Mouse (Mus musculus) ES-E14 (cell line): Measurements from ENCODE around the gene Gpr31b.
"Not testable (repeated sequence)": the region's sequence is repeated elsewhere in the genome, so short reads cannot be mapped to it uniquely, and the experiment has no call there.

ENCODE experiments used
- HCFC1 ChIP-seq: IDR thresholded peaks from 2 replicates; pipeline ENCODE4 v1.6.1; 2012; ENCODE audit warnings: low read length, inconsistent platforms, borderline replicate concordance; ENCODE audit not compliant: insufficient read depth
- ZNF384 ChIP-seq: IDR thresholded peaks from 2 replicates; pipeline ENCODE4 v1.6.1; 2012; ENCODE audit warnings: low read depth, low read length, inconsistent platforms

GRCm38 (mm10) chr17:13092960-13093359 lies 40.9 kb upstream of the Gpr31b start:
- not testable (repeated sequence) for TF ChIP-seq HCFC1, ZNF384
